Mouse (Mus musculus) heart, embryonic 14.5 days (tissue): ENCODE measurements at regions not wholly inside any gene's neighbourhood (a gene's known extent, or its start where the extent isn't known, plus 50 kb on each side); places are given as distances from the start of the nearest gene placed in this dataset.

Experiments used
- ATAC-seq: fragments of 200-750 bp; cut with Nextera tagmentation; 2 replicates; pipeline ENCODE4 v1.8.0; 2017; ENCODE audit warnings: low read depth, moderate TSS enrichment; ENCODE audit not compliant: insufficient number of reproducible peaks, insufficient read depth, low FRiP score
- H3K27ac ChIP-seq, 2 experiments: fragments of 200-500 bp in 1 of 2; fragments of 300-500 bp in 1 of 2; sonication (generic) in 1 of 2; replicated peaks in 1 of 2; 2 replicates each; pipeline ENCODE4 v1.5.1; 2012 to 2014; ENCODE audit warnings: low read depth in 2 of 2, low read length in 2 of 2, control low read depth in 1 of 2, mild to moderate bottlenecking in 1 of 2, mixed read lengths in 1 of 2; ENCODE audit not compliant: control insufficient read depth in 1 of 2, insufficient read depth in 1 of 2
- H3K27me3 ChIP-seq: fragments of 300-500 bp; sonication (generic); 2 replicates; pipeline ENCODE4 v1.6.1; 2014; ENCODE audit warnings: mild to moderate bottlenecking, low read length, control low read depth; ENCODE audit not compliant: control insufficient read depth, insufficient read depth
- H3K36me3 ChIP-seq: fragments of 300-500 bp; sonication (generic); 2 replicates; pipeline ENCODE4 v1.6.1; 2014; ENCODE audit warnings: mild to moderate bottlenecking, control low read depth, low read length, mixed read lengths; ENCODE audit not compliant: control insufficient read depth, insufficient read depth
- H3K4me1 ChIP-seq, 2 experiments: fragments of 200-500 bp in 1 of 2; fragments of 300-500 bp in 1 of 2; sonication (generic) in 1 of 2; 2 replicates each; pipeline ENCODE4 v1.6.1; 2012 to 2014; ENCODE audit warnings: low read length in 2 of 2, control low read depth in 1 of 2, mixed read lengths in 1 of 2; ENCODE audit not compliant: control insufficient read depth in 2 of 2, insufficient read depth in 2 of 2
- H3K4me2 ChIP-seq: fragments of 300-500 bp; sonication (generic); 2 replicates; pipeline ENCODE4 v1.6.1; 2014; ENCODE audit warnings: mild to moderate bottlenecking, low read length
- H3K4me3 ChIP-seq, 2 experiments: fragments of 200-500 bp in 1 of 2; fragments of 300-500 bp in 1 of 2; sonication (generic) in 1 of 2; 2 replicates each; pipeline ENCODE4 v1.5.1; 2012 to 2014; ENCODE audit warnings: low read length in 2 of 2, mild to moderate bottlenecking in 2 of 2, control low read depth in 1 of 2, low read depth in 1 of 2, moderate library complexity in 1 of 2; ENCODE audit not compliant: control insufficient read depth in 1 of 2, insufficient read depth in 1 of 2
- H3K9ac ChIP-seq: fragments of 300-500 bp; sonication (generic); 2 replicates; pipeline ENCODE4 v1.6.1; 2014; ENCODE audit warnings: mild to moderate bottlenecking, low read length
- H3K9me3 ChIP-seq: fragments of 300-500 bp; sonication (generic); 2 replicates; pipeline ENCODE4 v1.6.1; 2016; ENCODE audit warnings: low read length, control low read depth; ENCODE audit not compliant: control insufficient read depth
- WGBS: fragments of 180-500 bp; shearing (Covaris S2); extraction: QIAGEN DNeasy Blood & Tissue Kit; methylation state at CpG from one replicate; pipeline ENCODE4 v1.1.7; 2014; 5-methylcytosine and 5-hydroxymethylcytosine counted together

GRCm38 (mm10) chr13:101625922-101626321 lies 142.1 kb downstream of the Pik3r1 start:
- no peaks in the 10 kb centered on the region for H3K9me3 ChIP-seq
- no peaks in the 10 kb centered on the region for H3K27me3 ChIP-seq
- no peak overlapping the region for H3K9ac ChIP-seq
- no peaks in the 10 kb centered on the region for H3K36me3 ChIP-seq
- no peak overlapping the region for H3K4me3 ChIP-seq
- H3K4me2 ChIP-seq = no peak overlapping the region
- H3K27ac ChIP-seq = no peak overlapping the region
- no peak for ATAC-seq
- WGBS = 88% methylated on average over 5 of the region's 5 CpGs
- no peaks in the 10 kb centered on the region for H3K4me1 ChIP-seq

GRCm38 (mm10) chr13:101624179-101624581 lies 143.8 kb downstream of the Pik3r1 start:
- H3K4me1 ChIP-seq = no peaks in the 10 kb centered on the region
- WGBS = 37% methylated on average over 5 of the region's 5 CpGs
- no peaks in the 10 kb centered on the region for H3K36me3 ChIP-seq
- no peaks in the 10 kb centered on the region for H3K27me3 ChIP-seq
- H3K27ac ChIP-seq = no peak overlapping the region
- H3K9me3 ChIP-seq = no peaks in the 10 kb centered on the region
- ATAC-seq = no peak
- no peak overlapping the region for H3K9ac ChIP-seq
- H3K4me2 ChIP-seq = no peak overlapping the region
- H3K4me3 ChIP-seq = no peak overlapping the region

GRCm38 (mm10) chr13:101622649-101623048 lies 145.4 kb downstream of the Pik3r1 start:
- Histone ChIP-seq H3K4me2 (no peak overlapping the region), H3K36me3 (no peaks in the 10 kb centered on the region), H3K4me3 (no peak overlapping the region), H3K9ac (no peak overlapping the region), H3K9me3 (no peaks in the 10 kb centered on the region), H3K27me3 (no peaks in the 10 kb centered on the region), H3K4me1 (no peaks in the 10 kb centered on the region), H3K27ac (no peak overlapping the region)
- no peak for ATAC-seq
- 80% methylated on average over 2 of the region's 2 CpGs for WGBS

- no peak overlapping the region for H3K9ac ChIP-seq
- H3K4me1 ChIP-seq = no peaks in the 10 kb centered on the region
- no peaks in the 10 kb centered on the region for H3K36me3 ChIP-seq
- no peak overlapping the region for H3K4me3 ChIP-seq
- no peak overlapping the region for H3K4me2 ChIP-seq
- WGBS = 72% methylated on average over 3 of the region's 3 CpGs
- H3K27ac ChIP-seq = no peak overlapping the region
- H3K27me3 ChIP-seq = no peaks in the 10 kb centered on the region
- no peak for ATAC-seq
- no peaks in the 10 kb centered on the region for H3K9me3 ChIP-seq
Measured at GRCm38 (mm10) chr13:101620660-101621059, 147.4 kb downstream of the Pik3r1 start.

- ATAC-seq = no peak
- Histone ChIP-seq H3K9ac (no peak overlapping the region), H3K27ac (no peak overlapping the region), H3K4me1 (no peaks in the 10 kb centered on the region), H3K4me3 (no peak overlapping the region), H3K36me3 (no peaks in the 10 kb centered on the region), H3K9me3 (no peaks in the 10 kb centered on the region), H3K4me2 (no peak overlapping the region), H3K27me3 (no peaks in the 10 kb centered on the region)
- 89% methylated on average over 1 of the region's 1 CpGs for WGBS
Measured at GRCm38 (mm10) chr13:101619154-101619553, 148.9 kb downstream of the Pik3r1 start.

GRCm38 (mm10) chr13:101612786-101613185 lies 155.2 kb downstream of the Pik3r1 start:
- WGBS = 64% methylated on average over 2 of the region's 2 CpGs
- no peaks in the 10 kb centered on the region for H3K4me1 ChIP-seq
- no peak overlapping the region for H3K4me3 ChIP-seq
- H3K27ac ChIP-seq = no peak overlapping the region
- no peaks in the 10 kb centered on the region for H3K9me3 ChIP-seq
- no peak for ATAC-seq
- no peaks in the 10 kb centered on the region for H3K36me3 ChIP-seq
- no peak overlapping the region for H3K9ac ChIP-seq
- no peaks in the 10 kb centered on the region for H3K27me3 ChIP-seq
- H3K4me2 ChIP-seq = no peak overlapping the region

GRCm38 (mm10) chr13:101611725-101612124 lies 156.3 kb downstream of the Pik3r1 start:
- Histone ChIP-seq H3K4me2 (no peak overlapping the region), H3K36me3 (no peaks in the 10 kb centered on the region), H3K27ac (no peak overlapping the region), H3K9me3 (no peaks in the 10 kb centered on the region), H3K27me3 (no peaks in the 10 kb centered on the region), H3K4me1 (no peaks in the 10 kb centered on the region), H3K9ac (no peak overlapping the region), H3K4me3 (no peak overlapping the region)
- WGBS = 49% methylated on average over 6 of the region's 6 CpGs
- no peak for ATAC-seq

GRCm38 (mm10) chr13:101606184-101606730 lies 161.8 kb downstream of the Pik3r1 start:
- Histone ChIP-seq H3K27ac (no peak overlapping the region), H3K9me3 (no peaks in the 10 kb centered on the region), H3K9ac (no peak overlapping the region), H3K4me3 (no peak overlapping the region), H3K36me3 (no peaks in the 10 kb centered on the region), H3K27me3 (no peaks in the 10 kb centered on the region), H3K4me2 (no peak overlapping the region), H3K4me1 (no peaks in the 10 kb centered on the region)
- no peak for ATAC-seq
- 81% methylated on average over 1 of the region's 1 CpGs for WGBS
